Mouse (Mus musculus) inflammation-experienced regulatory T-cells, adult 6 months (primary cell): Measurements from ENCODE around the gene Zcchc2. TPM values are rescaled to one million over a fixed set of nuclear protein-coding genes. Genes with fewer than 3 reads are reported as not detected.

Experiments
- ATAC-seq: one replicate; pipeline ENCODE4 v1.8.0; 2017
- polyA plus RNA-seq, 3 experiments: library from polyadenylated mRNA; unstranded; fragments of 100-300 nt; shearing (Covaris generic); gene quantifications; one replicate each; pipeline ENCODE4 v1.2.1; 2017

Gene Zcchc2
- 1 to 10 TPM; 5.6 to 9.4 (median 6.8) TPM for polyA plus RNA-seq

DNA sequence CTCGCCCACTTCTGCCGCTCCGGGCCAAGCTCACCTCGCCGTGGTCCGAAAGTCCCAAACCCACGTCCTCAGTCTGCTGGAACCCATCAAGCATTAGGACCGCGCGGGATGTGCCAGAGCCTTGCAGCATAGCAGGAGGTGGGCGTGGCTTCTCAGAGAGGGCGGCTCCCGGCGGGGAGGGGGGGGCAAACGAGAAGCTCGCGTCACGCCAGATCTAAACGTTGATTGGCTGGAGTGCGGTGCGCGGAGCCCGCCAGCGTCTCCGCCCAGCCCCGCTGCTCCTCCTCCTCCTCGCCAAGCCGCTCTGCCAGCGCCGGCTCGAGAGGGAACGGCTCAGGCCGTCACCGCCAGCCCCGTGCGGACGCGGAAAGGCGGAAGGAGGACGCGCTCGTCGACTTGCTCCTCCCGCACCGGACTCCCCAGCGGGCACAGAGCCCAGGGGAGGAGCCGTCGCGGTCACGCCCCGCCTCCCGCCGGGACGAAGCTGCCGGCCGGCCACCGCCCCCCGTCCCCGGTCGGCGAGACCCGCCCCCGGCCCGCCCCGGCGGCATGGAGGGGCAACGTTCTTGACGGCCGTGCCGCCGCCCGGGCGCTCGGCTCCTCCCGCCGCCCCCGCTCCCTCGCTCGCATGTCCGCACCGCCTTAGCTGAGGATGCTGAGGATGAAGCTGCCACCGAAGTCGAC, at the start of gene Zcchc2:
TSS of gene Zcchc2 (plus strand) at position 269 of the 684 bp plus-strand sequence.
- peak; percentile 81 for ATAC-seq

DNA sequence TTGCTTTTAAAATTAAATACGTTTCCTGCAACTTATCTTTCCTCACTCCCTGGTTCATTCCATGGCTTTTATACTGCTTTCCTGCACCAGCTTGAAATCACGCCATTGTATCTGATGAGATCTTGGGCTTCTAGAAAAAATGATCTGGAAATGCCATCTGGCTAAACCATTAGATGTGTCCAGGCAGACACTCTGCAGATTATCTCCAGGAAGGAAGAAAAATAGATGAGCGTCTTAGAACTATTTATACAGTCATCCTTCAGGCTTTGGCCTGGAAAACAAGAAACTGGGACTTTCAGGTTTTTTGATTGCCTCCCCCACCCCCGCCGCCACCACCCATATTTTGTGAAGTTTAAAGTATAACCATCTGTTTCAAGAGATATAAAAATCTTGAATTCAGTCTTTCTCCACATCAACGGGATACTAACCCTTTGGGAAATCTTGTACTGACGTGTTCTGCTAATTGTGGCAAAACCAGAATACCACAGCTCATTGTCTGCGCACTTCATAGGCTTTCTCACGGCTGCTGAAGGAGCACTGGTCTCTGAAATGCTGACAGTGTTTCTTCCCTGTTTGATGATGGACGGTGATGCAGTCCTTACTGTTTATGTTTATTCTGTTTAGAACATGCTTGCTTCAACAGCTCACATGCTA, 45.2 kb upstream of the Zcchc2 start:
- no peak for ATAC-seq

DNA sequence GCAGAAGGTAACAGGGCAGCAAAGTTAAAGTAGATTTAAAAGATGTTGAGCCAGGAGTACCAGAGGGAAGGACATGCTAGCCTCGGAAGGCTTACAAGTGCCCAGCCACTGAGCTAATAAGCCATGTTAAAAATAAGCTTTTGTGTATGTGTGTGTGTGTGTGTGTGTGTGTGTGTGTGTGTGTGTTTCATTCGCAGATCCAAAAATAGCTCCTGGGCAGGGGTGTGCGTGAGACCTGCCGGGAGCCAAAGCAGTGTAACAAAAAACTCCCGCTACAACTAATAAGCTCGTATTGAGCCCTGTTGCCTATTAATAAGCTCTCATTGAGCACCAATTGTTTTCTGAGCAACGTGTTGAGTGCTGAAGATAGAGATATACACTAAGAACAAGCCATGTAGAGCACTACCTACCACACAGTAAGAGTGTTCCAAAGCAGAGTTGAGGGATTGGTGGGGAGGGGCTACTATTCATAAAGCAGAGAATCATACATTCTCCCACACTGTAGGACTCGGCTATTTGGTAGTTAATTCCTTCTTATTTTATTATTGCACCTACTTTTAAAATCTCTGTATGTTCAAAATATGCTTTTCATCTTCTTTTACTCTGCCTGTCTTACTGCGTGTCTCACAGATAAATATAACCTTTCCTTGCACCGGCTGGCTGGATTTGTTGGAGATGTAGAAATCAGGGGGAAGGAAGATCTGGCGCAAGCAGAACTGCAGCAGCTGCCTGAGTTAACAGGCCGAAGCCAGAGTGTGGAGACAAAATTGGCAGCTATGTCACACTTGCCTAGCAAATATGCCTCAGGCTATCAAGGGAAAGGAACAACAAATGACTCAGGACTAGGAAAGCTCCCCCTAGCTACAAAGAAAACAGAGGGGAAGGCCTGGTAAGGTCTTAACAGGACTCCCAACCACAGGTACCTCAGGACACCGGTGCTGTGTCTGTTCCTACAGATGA, 43.3 kb upstream of the Zcchc2 start:
- no peak for ATAC-seq

DNA sequence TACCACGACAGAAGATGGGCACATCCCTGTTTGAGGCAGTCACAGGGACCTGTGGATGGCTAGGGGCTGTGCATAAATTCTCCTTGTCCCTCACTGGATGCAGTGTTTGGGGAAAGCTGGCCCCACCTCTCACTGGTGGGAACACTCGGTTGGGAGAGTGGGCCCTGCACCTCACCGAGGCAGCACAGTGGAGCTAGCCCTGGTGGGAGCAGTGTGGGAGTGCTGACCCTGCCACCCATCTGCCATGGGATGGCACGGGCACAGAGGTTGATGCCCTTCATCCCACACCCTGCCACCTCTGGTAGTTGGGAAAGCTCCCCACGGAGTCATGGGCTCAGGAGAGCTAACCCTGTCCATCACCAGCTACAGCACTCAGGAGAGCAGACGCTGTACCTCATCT, 41.9 kb upstream of the Zcchc2 start:
- no peak for ATAC-seq

DNA sequence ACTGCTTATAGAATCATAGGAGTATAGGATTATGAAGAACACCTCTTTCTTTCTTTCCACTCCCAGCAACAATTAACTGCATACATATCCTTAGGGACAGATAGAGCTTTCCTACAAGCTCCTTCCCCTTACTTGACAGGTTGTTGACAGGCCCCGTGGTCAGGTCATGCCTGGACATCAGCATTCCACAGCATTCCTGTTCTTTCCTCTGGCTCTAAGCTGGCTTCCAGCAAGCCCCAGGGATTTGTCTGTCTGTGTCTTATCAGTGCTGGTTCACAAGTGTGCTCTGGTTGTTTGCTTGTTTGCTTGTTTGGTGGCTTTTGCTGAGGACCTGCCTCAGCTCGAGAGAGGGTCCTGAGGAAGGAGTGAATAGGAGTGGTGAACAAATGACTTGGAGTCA, 36.6 kb upstream of the Zcchc2 start:
- ATAC-seq, result no peak

DNA sequence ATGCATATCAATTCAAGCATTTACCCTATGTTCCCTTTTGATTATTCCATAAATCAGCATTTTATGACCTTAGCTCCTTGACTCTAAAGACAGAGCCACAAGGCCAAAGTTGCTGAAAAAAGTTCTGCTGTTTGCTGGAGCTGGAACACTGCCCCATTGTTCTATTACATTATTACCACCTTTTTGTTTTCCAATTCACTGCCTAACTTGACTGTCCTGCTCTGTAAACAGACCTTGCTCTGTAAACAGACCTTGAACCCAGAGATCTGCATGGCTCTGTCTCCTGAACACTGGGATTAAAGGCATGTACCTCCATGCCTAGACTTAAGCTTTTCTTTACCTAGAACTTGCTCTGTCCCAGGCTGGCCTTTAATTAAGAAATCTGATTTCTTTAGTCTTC, 36.2 kb upstream of the Zcchc2 start:
- no peak for ATAC-seq

DNA sequence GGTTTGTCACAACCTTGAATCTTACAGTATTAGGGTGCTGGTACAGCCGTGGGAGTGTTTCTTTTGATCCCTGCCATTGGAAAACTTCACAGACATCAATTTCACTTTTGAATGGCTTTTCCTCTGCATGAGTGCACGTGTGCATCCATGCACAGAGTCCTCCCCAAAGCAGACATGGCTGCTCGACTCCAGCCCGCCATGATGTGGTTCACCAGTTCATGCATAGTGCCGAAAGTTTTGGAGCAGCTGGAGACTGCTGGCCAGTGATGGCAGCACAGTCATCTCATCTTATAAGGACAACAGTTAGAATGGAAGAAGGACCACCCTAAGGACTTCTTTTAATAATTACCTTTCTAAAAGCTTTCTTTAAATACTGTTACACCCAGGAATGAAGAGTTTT, 34.1 kb upstream of the Zcchc2 start:
- ATAC-seq, result no peak

DNA sequence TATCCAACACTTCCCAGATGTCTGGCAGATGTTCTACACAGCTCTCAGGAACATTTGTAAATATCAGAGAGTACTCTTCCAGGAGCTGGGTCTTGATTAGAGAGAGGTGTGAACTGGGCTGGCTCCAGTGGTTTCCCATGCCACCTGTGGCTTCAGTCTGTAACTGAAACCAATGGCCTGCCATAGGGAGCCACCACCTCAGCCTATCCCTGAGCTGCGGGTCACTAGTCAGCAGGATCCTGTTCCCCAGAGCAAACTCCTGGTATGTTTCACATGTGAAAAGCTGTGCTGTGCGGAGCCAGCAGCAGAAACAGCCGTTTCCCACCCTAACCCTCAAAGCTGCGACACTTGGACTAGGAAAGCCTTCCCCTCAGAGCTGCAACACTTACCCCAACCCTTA, 28.7 kb upstream of the Zcchc2 start:
- ATAC-seq, result no peak

DNA sequence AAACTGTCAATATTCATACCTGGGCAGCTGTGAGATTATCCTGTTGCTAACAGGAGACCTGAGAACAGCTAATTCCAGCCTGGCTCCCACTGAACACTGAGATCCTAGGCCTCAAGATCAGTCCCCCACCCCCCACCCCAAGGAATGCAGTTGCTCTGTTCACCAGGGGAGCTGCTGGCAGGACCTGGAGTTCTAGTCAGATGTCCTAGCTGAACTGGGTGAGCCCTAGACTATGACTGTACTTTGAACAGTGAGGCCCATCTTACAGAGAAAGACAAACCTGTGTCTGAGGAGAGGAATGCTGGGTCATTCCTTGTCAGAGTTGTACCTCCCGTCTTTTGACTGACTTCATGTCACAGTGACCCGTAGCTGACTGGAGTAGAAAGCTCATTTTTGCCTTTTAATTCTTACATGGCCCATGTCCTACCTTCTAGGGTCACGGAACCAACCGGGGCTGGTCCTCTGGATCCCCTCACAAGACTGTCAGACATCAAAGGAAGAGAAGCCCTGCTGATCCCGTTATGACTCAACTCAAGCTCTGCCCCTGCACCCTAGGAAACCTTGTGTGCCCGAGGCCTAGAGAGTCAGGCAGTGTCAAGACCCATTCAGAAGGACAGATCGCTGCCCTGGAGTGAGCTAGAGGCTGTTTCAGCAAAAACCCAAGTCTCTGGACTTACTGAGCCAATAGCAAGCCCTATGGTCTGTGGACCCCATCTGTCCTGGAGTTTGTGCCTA, 28.0 kb upstream of the Zcchc2 start:
- no peak for ATAC-seq

DNA sequence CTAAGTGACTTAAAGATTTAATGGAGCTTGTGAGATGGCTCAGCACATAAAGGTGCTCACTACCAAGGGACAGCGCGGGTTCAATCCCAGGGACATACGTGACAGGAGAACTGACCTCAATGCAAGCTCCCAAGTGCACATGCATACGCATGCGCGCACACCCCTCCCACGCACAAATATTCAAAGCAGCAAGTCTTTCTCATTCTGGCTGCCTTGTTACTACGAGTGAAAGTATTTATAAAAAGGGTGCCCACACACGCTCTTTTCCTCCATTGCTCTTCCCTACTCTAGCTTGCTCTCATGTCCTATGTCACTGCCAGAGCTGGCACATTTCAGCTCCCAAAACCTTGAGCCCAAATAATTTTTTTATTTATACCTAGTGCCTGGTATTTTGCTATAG, 27.4 kb upstream of the Zcchc2 start:
- no peak for ATAC-seq

DNA sequence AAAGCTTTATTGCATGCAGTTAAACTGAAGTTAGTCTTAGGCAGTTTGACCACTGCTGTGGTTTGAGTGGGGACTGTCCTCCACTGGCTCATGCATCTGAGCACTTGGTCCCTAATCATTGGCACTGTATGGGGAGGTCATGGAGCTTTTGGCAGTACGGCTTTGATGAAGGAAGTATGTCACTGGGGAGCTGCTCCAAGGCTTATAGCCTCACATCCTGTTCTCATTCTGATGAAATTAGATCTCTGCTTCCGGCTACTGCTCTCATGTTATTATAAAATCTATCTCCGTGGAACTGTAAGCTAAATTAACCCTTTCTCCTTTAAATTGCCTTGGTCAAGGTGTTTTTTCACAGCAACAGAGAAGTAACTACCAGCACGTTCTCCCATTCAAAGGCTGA, 25.7 kb upstream of the Zcchc2 start:
- ATAC-seq, result no peak

DNA sequence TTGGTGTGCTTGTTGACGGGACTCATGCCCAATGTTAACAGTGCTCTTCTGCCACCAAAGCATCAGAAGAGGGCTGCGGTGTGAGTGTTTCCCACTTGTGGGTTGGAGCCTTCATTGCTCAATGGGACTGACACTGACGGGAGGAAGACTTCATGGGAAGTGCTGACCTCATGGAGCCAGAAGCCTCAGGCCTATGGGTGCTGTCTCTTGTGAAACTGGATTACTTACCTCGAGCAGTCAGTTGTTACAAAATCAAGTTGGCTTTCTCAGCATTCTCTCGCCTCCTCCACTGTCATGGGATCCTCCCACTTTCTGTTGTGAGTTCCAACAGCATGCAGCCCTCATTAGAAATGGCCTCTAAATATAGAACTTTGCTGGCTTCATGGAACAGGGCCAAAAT, 25.0 kb upstream of the Zcchc2 start:
- no peak for ATAC-seq

DNA sequence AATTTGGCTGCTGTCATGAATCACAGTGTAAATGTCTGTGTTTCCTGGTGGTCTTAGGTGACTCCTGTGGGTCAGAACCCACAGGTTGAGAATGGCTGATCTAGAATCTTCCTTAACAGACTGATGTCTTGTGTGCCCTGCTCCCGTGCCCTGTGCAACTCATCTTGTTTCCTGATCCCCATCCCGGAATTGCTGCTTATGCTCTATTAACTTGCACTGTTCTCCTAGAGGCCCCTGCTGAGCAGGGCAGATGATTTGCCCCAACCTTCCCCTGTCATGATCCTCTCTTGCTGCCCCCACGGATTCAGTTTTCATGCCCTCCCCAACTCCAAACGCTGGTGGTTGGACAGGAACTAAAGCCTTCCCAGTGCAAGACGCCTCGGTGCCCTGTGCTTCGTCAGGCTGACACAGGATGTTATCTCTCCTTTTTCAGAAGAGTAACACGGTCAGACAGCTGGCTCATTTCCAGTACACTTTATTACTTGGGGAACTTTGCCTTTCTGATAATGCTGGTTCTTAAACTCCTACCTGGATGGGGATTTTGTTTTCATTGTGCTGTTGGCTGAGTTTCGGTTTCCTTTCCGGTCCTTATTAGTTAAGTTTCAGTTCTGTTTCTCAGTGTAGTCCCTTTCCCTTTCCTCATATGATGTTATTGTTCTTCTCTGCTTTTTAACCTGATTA, 18.6 kb upstream of the Zcchc2 start:
- peak; percentile 85 for ATAC-seq

DNA sequence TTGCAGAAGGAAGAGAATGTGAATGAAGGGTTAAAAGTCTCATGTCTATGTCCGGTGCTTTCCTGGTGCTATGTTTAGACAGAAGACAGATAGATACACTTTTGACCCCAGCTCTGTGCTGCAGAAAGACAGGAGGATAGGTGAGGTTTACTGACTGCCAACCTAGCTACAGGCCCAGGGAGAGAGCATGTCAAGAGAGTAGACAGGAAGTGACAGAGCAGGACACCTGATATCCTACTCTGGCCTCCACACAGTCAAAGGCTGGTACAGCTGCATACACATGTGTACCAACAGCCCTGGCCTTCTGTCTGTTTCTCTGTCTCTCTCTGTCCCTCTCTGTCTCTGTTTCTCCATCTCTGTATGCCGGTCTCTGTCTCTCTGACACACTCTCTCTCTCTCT, 16.2 kb upstream of the Zcchc2 start:
- ATAC-seq, result no peak

DNA sequence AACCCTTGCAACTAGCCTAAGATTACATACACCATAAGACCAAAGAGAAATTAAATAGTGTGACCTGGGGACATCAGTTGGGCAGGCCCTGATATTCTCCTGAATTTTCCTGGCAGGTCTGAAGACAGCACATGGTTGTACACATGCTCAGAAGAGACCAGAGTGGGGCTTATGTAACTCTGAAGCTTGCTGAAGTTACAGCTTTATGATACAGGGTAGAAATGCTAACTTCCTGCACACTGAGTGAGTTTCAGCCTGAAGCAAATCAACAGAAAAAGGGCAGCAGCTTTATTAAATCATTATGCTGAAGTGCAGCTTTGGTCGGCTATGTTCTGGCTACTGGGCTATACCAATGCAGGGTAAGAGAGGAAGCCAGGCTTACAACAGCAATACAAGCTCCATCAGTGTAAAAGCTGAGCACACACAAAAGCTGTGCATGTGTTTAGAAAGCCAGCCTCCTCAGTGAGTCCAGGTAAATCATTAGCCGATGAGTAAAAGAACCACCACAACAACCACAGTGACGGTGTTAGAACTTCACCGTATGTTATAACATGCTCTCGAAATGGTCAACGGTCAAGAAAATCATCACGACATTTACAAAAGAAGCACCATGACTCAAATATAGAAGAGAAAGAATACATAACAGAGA, 12.6 kb upstream of the Zcchc2 start:
- no peak for ATAC-seq

DNA sequence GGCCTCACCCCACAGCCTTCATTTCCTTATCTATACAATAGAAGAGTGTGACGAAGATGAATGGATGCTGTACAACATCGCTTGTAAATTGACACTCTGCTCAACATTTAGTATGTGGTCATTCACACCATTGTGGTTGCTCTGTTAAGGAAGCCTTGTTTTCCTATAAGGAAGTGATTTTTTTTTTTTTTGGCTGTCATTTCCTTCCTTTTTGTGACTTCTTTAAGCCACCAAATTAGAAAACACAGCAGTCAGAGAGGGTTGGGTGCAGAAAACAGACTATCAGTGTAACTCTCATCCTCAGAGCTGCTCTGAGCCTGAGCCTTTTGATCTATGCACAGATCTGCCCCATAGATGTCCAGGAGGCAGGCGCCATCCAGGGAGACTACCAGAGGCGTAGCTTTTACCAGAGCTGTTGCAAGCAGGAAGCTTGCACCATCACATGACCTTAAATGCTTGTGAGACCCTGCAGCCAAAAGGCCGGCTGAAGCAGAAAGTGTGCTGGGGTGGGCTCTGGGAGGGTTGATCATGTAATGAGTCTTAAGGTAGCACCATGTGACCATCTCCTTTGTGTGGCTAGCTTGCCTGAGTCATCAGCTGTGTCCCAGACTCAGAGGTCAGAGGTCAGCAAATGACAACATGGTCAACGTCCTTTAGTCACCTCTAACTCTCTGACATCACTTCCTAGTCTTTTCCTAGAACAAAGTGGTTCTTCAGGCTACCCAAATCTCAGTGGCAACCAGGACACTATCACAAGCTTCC, 9.2 kb upstream of the Zcchc2 start:
- peak; percentile 43 for ATAC-seq

DNA sequence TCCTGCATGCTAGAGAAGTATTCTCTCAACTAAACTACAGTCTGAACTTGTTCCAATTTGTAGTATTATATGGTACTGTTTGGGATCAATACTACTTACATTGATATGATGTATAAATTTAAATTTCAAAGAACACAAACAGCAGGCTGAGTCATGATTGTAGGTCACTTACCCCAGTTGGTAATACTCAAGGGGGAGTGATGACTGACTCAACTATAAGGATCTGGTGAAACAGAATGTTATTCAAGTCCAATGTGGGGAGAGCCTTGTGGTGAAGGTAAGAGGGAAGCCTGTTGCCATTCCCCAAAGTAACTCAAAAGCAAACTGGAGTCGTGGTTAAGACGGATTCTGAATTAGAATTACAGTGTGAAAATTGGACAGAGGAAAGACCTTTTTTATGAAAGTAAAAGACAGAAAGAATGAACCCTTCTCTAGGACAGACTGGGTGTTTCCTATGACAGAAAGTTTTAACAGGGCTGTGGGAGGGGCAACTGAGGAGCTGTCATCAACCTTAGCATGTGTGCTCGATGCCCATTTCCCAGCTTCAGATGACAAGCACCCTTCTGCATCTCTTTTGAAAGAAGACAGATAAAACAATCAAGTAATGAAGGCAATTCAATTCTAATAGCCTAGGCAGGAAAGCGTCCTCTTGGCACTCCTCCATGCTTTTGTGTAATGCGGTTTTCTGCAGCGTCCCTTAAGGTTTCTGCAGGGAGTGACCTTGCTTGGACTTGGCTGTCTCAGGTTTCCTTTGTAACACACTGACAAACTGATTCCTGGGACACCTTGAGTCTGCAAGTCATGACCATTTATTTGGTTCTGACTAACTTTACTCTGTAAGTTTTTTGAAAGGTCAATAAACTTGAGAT, 7.5 kb upstream of the Zcchc2 start:
- no peak for ATAC-seq

DNA sequence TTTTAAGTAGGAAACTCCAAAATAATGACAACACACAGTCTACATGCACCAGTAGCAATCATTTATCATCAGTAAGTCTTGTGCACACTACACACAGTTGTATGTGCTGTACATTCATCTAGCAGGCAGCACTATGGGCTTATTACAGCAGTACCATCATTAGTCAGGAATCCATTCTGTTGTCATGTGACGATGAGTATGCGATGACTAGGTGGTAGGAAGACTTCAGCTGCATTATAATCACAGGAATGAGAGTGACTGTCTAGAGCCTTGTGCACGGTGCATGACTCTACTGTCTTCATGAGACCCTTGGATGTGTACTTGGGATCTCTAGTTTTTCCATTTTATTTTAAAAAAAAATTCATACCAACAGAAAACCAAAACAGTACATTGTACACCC, 6.0 kb upstream of the Zcchc2 start:
- no peak for ATAC-seq

DNA sequence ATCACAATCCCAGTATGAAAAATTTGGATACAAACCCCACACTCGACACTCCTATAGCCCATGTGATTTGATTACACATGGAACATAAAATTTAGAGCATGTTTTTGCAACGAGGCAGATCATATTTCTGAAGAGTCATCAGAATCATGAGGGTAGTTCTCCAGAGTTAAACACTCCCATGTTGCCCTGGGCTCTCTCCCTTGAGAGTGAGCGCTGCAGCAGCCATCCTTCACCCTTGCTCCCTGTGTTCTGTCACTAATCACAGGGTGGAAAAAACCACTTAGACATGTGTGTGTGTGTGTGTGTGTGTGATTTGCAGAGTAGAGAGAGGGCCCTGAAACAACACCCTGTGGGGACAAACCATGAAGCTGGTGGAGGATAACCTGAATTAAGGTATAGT, 2.0 kb upstream of the Zcchc2 start:
- no peak for ATAC-seq
